Mouse (Mus musculus): ENCODE results near the gene Plekhg6.

Gene Plekhg6

GRCm38 (mm10) chr6:125328243-125328642 is 52.4 kb downstream of the Plekhg6 start:
- DNase-seq (ENCODE audit: low spot score in 2 of 2) = no peak

DNA sequence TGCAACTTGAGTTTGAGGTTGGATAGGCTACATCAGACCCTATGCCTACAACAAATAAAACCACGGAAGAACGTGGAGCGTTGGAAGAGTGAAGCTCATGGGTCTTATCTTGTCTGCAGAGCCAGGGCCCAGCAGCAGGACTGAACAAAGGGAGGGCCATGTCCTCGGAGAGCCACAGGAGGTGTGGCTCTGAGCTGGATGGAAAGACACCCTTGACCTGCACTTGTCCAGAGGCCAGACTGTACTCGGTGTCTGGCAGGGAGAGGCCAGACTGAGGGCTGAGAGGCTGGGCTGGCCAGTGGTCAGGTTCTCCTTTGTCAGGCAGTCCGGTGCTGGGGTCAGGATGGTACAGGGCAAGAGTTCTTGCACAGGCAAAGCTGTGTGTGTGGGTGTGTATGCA is 55.3 kb downstream of the Plekhg6 start:
- no peak for DNase-seq (ENCODE audit: low spot score in 2 of 2)

- DNase-seq (ENCODE audit: low spot score in 2 of 2) = no peak
These were observed 57.0 kb downstream of the Plekhg6 start for GRCm38 (mm10) chr6:125323547-125323946.

GRCm38 (mm10) chr6:125322794-125323193 is 57.8 kb downstream of the Plekhg6 start:
- no peak for DNase-seq (ENCODE audit: low spot score in 2 of 2)

DNA sequence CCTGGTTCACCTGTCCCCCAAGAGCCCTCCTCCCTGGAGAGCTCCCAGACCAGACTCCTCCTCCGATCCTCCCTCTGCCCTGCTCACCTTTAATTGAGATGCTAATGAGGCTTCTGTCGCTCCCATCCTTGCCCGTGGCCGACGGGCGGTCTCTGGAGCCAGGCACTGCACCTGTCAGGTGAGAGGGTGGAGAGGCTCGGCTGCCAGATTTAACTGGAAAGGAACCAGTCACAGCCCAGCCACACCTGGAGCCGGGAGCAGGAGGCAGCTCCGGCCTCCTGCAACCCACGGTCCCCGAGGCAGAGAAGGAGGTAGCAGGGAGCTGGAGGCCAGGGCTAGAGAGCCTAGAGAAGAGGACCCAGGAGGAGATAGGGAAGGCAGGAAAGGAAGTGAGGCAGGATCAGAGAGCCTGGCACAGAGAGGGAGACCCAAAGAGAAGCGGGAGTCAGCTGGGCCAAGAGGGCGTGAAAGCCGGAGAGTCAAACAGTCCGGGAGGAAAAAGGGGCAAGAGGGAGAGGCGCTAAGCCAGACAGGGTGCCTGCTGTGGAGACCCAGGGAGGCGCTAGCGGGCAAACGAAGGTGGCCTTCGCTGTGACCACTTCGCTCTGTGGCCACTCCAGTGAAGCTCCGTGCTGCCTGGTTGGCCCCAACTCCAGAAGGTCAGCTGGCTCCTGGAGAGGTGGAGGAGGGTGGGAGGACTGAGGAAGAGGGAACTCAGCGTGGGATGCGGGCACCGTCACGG is 59.3 kb downstream of the Plekhg6 start:
- DNase-seq (ENCODE audit: low spot score in 2 of 2) = no peak

- DNase-seq (ENCODE audit: low spot score in 2 of 2) = no peak
These were observed 60.3 kb downstream of the Plekhg6 start, which contains the start of gene Scnn1a for GRCm38 (mm10) chr6:125320323-125320722. Gene Scnn1a (plus strand): TSS chr6:125320659.

GRCm38 (mm10) chr6:125319919-125320296 is 60.7 kb downstream of the Plekhg6 start:
- DNase-seq (ENCODE audit: low spot score in 2 of 2) = no peak

GRCm38 (mm10) chr6:125318981-125319918 is 61.3 kb downstream of the Plekhg6 start:
- no peak for DNase-seq (ENCODE audit: low spot score in 2 of 2)

DNA sequence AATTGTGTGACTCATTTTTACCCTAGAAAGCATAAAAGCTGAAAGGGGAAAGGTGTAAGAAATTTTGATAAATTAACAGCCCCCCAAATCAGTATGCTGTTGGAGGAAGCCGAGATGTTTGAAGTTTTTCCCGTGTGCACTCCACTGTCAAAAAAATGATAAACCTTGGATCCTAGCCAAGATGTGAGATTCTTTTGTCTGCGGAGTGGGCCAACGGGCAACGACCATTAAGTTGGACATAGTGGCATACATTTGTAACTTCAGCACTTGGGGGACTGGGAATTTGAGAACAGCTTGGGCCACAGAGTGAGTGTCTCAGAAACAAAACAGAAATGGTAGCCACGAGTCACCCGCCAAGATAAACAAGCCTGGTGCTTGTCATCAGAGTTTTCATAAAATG is 63.5 kb downstream of the Plekhg6 start:
- DNase-seq (ENCODE audit: low spot score in 2 of 2) = no peak

- no peak for DNase-seq (ENCODE audit: low spot score in 2 of 2)
These were observed 65.8 kb downstream of the Plekhg6 start for GRCm38 (mm10) chr6:125314746-125315145.

DNA sequence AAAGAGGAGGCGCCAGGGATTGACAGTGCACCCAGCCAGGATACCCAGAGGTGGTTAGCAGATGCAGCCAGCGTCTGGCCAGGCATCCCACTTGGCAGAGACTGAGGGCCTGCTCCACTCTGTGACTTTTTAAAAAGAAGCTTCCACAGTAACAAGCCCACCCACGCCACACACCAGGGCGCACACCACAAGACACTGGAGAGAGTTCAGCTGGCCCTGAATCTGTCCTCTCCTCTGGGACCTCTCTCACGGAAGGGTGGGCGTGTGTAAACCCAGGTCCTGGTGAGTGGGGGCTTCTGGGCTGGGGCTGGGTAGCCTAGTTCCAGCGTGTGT is 66.4 kb downstream of the Plekhg6 start:
- no peak for DNase-seq (ENCODE audit: low spot score in 2 of 2)

DNA sequence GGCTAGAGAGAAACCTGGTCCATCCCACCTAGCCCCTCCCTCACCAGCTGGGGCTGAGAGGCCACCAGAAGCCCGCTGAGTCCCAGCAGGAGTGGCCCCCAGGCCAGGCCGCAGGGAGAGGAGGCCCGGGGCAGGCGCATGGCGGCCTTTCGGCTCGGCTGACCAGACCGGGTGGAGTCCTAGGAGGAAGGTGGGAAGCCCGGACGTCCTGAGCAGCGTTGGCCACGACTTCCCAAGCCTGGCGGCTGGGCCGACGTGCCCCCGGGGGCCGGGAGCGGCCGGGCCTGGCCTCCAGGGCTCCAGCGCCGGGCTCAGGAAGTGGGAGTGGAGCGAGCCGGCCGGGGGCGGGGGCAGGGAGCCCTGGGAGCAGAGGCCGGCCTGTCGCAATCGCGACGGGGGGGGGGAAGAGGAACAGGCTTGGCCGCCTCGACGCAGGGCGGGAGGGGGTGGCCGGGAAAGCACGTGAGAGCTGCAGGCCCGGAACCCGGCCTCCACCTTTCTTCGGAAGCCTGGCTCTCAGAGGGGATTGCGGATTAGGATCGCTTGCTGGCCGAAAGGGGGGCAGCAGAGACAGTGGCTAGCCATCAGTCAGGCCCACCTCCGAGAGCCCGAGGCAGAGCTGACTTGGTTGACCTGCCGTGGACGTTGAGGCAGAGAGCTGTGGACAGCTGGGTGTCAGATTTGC is 66.9 kb downstream of the Plekhg6 start, which contains the start of gene Ltbr:
TSS of gene Ltbr (minus strand) at position 340 of the 685 bp plus-strand sequence.
- DNase-seq (ENCODE audit: low spot score in 2 of 2) = peak; percentile 78 to 90

Measured in urinary bladder, postnatal 36 days (tissue).